Mouse (Mus musculus) gastrocnemius, adult 2 months (tissue): ENCODE measurements around the gene Vill. TPM values are rescaled to one million over a fixed set of nuclear protein-coding genes. Genes with fewer than 3 reads are reported as not detected.

Source experiments
- DNase-seq: peaks from one replicate; pipeline ENCODE4 v3.0.0; 2022
- H3K27ac ChIP-seq: fragments of 200-600 bp; 2 replicates; pipeline ENCODE4 v1.8.1; 2022; ENCODE audit warnings: mild to moderate bottlenecking
- H3K4me3 ChIP-seq: fragments of 200-600 bp; 2 replicates; pipeline ENCODE4 v1.8.1; 2022; ENCODE audit warnings: mild to moderate bottlenecking, moderate library complexity
- CTCF ChIP-seq: fragments of 200-600 bp; IDR thresholded peaks from 2 replicates; pipeline ENCODE4 v1.8.1; 2022; ENCODE audit warnings: antibody characterized with exemption, mild to moderate bottlenecking, moderate library complexity
- intact Hi-C: fragments of 180-260 bp; cut with DNase I; formaldehyde crosslinking; loops from one replicate; pipeline ENCODE4 v1.15.1; 2025
- total RNA-seq, 2 experiments: library from RNA; stranded (reverse); gene quantifications; 2 replicates each; pipeline ENCODE4 v1.2.3; 2021

The Vill gene
- total RNA-seq, 2 experiments from 2014 or later: 0.45 TPM; not detected in 1

DNA sequence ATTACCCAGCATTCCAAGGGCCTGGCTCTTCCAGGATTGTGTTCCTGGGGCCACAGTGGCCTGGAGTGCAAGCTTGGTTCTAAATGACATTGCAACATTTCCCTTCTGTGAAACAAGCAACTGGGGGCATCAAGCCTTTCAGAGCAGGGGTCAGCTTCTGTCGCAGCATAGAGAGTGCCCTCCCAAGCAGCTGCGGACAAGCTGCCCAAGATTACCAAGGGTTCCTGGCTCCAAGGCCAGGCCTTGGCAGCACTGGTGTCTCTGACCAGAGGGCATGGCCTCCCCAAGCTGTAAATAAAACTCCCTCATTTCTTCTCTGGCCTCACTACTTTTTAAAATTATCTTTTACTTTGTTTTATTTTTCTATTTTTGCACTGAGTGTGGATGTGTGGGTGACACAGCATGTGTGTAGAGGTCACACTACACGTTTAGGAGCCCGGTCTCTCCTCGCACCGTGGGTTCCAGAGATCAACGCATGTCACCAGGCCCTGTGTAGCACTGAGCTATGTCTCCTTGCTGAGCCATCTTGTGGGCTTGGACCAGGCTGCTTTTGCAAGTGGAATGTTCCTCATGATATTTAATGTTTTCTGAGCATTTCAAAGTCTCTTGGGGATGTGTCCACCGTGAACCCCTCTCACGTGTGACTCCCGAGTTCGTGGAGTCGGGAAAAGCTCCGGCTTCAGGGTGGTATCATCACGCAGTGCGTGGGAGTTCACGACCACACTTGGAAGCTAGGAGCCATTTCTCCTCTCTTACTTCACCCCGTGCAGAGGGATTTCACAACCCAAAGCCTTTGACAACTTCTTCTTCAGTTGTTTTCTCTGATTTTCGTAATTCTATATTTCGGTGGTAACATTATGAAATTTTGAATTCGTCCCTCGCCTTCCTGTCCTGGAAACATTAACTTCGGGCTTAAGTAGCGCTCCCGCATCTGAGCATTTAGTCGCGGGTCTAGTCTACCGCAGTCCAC is 24.1 kb upstream of the Vill start:
- no peak for TF ChIP-seq CTCF
- no peak overlapping the region for H3K4me3 ChIP-seq
- H3K27ac ChIP-seq: peak overlapping the region; percentile 87
- intact Hi-C loops: loop anchor here (1.0 kb wide), 1 partner anchor 107 kb away; no protein-coding TSS in a partner anchor
- no peak for DNase-seq

DNA sequence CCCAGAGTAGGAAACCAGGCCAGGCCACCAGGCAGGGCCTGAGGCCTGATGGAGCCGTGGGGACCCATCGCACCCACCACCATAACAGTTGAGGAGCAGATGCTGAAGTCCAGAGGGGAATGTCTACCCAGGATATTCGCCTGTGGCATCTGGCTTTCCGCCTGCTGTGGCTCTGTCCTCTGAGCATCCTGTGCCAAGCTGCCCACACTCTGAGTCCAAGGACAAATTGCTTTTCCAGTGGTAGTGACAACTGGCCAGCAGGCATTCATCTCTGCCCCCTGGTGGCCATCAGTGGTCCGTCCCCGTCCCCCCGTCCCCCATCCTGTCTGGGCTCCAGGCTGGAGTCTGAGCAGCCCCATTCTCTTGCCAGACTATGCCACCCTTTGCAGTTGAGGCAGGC is 23.0 kb upstream of the Vill start:
- Histone ChIP-seq H3K27ac (peak overlapping the region; percentile 87), H3K4me3 (no peak overlapping the region)
- peak; percentile 90 for TF ChIP-seq CTCF
- intact Hi-C loops: loop anchor here (1.0 kb wide), 1 partner anchor 108 kb away; no protein-coding TSS in a partner anchor
- peak; percentile 83 for DNase-seq

DNA sequence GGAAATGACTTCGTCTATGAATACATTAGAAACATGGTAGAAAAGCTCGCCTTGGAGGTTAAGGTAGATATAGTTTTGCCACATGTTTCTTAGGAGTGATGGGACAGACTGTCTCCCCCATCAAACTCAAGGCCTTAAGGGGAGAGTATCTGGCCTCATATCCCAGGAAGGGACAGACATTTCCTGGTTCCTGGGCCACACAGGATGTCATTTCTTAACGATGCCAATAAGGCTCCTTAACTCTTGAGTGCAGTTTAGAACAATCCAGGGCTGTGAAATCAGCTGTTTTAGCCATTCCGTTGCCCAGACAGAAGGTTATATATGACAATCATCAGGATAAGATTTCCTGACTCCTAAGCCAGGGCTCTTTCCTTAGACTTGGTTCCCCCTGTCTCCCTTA is 21.5 kb upstream of the Vill start:
- H3K4me3 ChIP-seq: peak overlapping the region; percentile 63
- intact Hi-C loops: loop anchor here (5.0 kb wide), 1 partner anchor 59 kb away; no protein-coding TSS in a partner anchor

DNA sequence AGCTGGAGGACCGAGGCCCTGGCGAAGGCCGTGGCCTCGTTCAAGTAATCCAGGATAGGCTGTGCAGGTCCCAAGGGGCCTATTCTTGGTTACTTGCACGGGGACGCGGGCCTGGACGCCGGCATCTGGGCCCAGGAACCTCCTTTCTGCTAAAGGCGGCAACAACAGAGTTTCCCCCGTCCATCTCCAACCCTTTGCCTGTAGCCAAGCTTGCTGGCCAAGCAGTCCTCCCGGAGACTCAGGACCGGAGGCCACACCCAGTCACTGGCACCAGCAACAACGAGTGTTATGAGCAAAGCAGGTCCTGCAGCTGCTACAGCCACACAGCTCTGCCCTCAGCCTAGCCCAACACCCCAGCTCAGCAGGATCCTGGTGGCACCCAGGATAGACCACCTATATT is 20.8 kb upstream of the Vill start:
- peak overlapping the region; percentile 87 for H3K27ac ChIP-seq

More for the DNA sequence above, 21.5 kb upstream of the Vill start:
- H3K27ac ChIP-seq: peak overlapping the region; percentile 87
- no peak for TF ChIP-seq CTCF
- no peak for DNase-seq

DNA sequence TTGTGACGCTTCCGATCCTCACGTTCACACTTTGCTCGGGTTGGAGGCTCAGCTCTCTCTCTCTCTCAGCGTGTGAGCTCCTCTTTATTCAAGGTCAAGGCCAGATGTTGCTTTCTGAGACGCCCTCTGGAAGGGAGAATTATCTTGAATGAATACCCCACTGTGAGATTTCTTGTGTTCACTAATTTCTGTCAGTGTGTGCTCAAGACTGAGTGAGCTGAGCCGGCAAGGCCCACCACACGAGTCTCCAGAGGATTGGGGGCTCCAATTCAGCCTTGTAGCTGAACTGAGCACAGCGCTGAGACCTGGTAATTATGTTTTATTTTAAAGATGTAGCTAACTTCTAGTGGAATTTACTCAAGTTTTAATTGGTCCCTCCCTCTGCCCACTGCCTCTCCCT is 20.0 kb upstream of the Vill start:
- no peak for TF ChIP-seq CTCF
- no peak for DNase-seq
- intact Hi-C loops: loop anchor here (2.0 to 5.0 kb wide), 2 partner anchors 34 to 60 kb away; no protein-coding TSS in a partner anchor
- H3K4me3 ChIP-seq: no peak overlapping the region
- H3K27ac ChIP-seq: peak overlapping the region; percentile 87

More for the DNA sequence above, 20.8 kb upstream of the Vill start:
- peak overlapping the region; percentile 63 for H3K4me3 ChIP-seq
- intact Hi-C loops: loop anchor here (2.0 to 5.0 kb wide), 2 partner anchors 35 to 59 kb away; no protein-coding TSS in a partner anchor
- no peak for TF ChIP-seq CTCF
- peak; percentile 89 for DNase-seq

DNA sequence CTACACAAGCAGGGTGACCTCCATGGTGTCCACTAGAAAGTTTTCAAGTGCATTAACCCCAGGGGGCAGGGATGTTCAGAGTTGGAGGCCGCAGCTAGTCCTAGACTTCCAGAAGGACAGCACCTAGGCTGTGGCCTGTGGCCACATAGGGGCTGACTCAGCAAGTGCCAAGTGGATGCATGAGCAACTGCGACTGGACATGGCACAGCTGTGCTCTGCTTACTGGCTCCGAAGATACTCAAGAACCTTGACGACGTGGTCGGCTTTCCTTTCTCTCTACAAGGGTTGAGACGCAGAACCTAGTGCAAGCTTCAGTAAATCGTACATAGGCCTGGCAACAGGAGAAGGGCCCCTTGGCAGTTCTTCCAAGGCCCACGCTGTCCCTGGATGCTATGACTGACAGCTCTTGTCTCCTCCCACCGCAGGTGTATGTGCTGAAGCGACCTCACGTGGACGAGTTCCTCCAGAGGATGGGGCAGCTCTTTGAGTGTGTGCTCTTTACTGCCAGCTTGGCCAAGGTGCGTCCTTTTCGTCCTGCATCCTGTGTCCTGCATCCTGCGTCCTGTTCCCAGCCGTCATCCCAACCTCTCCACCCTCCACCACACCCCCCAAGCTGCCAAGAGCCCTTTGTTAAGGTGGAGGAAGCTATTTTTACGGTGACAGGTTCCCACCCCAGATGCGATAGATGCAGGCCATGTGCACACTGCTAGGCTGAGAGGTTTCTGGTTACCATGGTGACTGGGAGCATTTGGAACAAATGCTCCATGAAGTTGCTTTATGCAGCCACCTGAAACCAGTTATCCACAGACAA is 19.3 kb upstream of the Vill start:
- DNase-seq: no peak
- H3K4me3 ChIP-seq: no peak overlapping the region
- TF ChIP-seq CTCF: no peak
- H3K27ac ChIP-seq: peak overlapping the region; percentile 87
- intact Hi-C loops: loop anchor here (2.0 to 5.0 kb wide), 2 partner anchors 33 to 61 kb away; no protein-coding TSS in a partner anchor

DNA sequence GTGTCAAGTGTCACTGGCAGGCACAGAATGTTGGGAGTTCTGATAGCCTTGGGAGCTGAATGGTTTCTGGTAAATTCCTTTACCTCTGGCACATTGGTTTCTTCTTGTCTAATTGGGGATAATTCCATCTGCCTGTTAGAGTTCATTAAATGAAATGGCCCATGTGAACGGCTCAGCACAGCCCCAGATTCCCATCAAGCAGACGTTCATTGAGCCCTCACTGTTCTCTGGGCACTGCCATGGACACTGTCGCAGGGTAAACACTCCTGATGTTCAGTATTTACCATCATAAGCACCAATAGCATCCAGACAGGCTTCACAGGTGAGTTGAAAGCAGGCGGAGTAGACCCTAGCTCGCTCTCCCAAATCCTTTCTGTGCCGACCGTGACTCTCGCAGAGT is 18.5 kb upstream of the Vill start:
- DNase-seq: no peak
- H3K4me3 ChIP-seq: no peak overlapping the region
- intact Hi-C loops: loop anchor here (5.0 kb wide), 1 partner anchor 62 kb away; no protein-coding TSS in a partner anchor
- H3K27ac ChIP-seq: no peak overlapping the region
- TF ChIP-seq CTCF: no peak

DNA sequence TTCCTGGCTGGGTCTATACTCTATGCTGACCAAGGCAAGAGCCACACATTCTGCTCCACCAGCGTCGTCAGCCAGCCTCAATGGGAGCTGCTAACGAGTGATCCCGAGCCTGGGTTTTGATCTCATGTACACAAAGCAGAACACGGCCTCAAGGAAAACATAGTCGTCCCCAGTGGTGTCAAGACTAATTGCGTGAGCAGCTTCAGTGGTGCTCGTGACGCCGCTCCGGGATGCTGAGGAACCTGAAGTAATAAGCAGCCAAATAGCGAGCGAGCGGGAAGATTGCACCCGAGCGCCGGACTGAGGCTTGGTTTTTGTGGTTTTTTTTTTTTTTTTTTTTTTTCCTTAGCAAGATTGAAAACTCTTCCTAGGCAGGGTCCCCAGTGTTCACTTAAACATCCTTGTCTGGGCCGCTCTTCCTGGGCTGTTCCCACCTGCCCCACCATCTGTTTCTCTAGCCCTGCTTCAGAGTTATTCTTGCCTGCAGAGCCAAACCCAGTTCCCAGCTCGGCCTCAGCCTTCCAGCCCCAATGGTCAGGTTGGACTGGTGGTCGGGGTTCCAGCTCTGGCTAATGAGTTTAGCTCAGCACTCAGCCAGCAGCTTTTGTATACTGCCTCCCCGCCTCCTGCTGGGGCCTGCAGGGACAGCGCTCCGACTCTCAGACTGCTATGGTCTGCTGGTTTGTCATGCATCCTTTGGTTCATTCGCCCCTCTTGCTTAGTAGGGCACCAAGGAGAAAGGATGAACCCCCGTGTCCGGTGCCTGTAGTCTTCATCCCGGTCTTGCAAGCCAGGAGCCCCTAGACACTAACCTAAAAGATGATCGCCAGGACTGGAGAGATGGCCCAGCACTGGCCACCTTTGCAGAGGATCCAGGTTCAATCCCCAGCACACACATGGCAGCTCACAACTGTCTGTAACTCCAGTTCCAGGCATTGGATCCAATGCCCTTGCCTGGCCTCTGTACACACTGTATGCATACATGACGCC is 17.6 kb upstream of the Vill start:
- no peak for DNase-seq
- H3K4me3 ChIP-seq: no peak overlapping the region
- peak overlapping the region; percentile 71; the same call in 1 of the 2 replicates for H3K27ac ChIP-seq
- TF ChIP-seq CTCF: no peak
- intact Hi-C loops: loop anchor here (5.0 kb wide), 1 partner anchor 63 kb away; no protein-coding TSS in a partner anchor

DNA sequence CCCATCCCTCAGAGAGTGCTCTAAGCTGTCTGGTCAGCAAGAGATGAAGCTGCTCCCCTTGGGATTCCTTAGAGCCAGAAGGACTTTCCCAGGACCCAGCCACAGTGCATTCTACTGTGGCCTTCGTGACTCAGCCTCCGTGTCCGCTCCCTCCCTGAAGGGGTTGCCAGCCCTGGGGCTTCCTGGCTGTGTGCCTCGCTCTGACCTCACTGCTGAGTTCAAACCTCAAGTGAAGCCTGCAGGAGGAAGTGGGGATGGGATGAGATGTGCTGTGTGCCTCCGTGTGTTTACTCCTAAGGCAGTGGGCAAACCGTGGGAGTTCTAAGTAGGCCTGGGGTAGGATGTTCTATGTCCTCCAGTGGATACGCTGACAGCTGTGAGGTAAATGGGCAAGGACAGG is 16.7 kb upstream of the Vill start:
- peak overlapping the region; percentile 71 for H3K27ac ChIP-seq
- DNase-seq: peak; percentile 89
- intact Hi-C loops: no loop called here

DNA sequence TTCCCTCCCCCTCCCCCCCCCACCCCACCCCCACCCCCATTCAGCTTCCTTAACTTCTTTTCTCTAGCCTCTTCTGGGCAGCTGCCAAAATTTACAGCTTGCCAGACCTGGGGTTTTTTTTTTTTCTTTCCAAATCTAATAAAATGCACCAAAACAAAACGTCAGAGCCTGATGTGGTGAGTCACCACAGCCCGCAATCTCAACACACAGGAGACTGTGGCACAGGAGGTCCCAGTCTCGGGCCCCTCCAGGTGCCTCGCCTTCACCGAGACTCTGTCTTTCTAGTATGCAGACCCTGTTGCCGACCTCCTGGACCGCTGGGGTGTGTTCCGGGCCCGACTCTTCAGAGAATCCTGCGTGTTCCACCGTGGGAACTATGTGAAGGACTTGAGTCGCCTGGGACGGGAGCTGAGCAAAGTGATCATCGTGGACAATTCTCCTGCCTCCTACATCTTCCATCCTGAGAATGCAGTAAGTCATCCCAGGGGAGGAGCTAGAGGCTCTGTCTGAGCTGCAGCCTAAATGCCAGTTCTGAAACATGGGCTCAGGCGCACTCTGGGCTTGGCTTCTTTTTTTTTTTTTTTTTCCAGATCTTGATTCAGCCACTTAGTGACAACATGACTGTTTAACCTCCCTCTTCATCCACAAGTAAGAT is 15.4 kb upstream of the Vill start:
- no peak for TF ChIP-seq CTCF
- intact Hi-C loops: no loop called here
- Histone ChIP-seq H3K27ac (peak overlapping the region; percentile 77), H3K4me3 (peak overlapping the region; percentile 8)
- no peak for DNase-seq

More for the DNA sequence above, 16.7 kb upstream of the Vill start:
- no peak for TF ChIP-seq CTCF
- H3K4me3 ChIP-seq: no peak overlapping the region

DNA sequence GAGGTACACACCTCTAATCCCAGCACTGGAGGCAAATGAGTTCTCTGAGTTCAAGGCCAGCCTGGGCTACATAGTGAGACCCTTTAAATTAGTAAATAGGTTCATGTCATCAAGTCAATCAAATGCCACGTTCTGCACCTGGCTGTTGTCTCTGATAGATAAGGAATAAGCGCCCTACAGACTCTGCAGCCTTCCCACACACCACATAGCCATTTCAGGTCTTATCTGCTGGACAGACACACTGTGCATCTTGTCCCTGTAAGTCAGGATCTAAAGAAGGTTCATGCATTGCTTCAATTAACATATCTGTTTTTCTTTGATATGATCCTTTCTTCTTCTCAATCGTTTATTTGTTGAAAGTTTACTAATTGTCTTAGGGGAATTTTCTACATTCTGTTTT is 14.0 kb upstream of the Vill start:
- H3K4me3 ChIP-seq: no peak overlapping the region
- no peak for TF ChIP-seq CTCF
- intact Hi-C loops: no loop called here
- no peak for DNase-seq
- no peak overlapping the region for H3K27ac ChIP-seq
